Mouse (Mus musculus): ENCODE results near the gene Zan. TPM values are rescaled to one million over a fixed set of nuclear protein-coding genes. Genes with fewer than 3 reads are reported as not detected.

Zan gene
- polyA plus RNA-seq, 1 experiment: 0.04 TPM

GRCm38 (mm10) chr5:137391641-137392040 is 85.2 kb downstream of the Zan start:
- no peak for TF ChIP-seq POLR2A (IDR thresholded peaks at IDR 0.05; ENCODE audit: insufficient read depth, low read length)
- no peak for TF ChIP-seq CTCF (IDR thresholded peaks at IDR 0.05; ENCODE audit: low read depth, low read length)
- no peak for TF ChIP-seq EP300 (IDR thresholded peaks at IDR 0.05; ENCODE audit: insufficient read depth, low read depth, low read length)
- Histone ChIP-seq H3K9me3 (replicated peaks; ENCODE audit: control insufficient read depth, insufficient read depth, low read length, poor library complexity, severe bottlenecking) (no peaks in the 10 kb centered on the region), H3K27me3 (ENCODE audit: control insufficient read depth, insufficient read depth, low read length, poor library complexity, severe bottlenecking) (no peaks in the 10 kb centered on the region), H3K4me3 (ENCODE audit: low read depth, low read length) (no peak overlapping the region), H3K27ac (ENCODE audit: insufficient read depth, low read length) (no peak overlapping the region), H3K36me3 (ENCODE audit: control insufficient read depth, insufficient read depth, low read length, poor library complexity, severe bottlenecking) (no peaks in the 10 kb centered on the region), H3K4me1 (ENCODE audit: control insufficient read depth, insufficient read depth, low read length) (peaks cover 3% of the 10 kb centered on the region), H3K9ac (ENCODE audit: low read depth, poor library complexity, severe bottlenecking) (no peak overlapping the region)

DNA sequence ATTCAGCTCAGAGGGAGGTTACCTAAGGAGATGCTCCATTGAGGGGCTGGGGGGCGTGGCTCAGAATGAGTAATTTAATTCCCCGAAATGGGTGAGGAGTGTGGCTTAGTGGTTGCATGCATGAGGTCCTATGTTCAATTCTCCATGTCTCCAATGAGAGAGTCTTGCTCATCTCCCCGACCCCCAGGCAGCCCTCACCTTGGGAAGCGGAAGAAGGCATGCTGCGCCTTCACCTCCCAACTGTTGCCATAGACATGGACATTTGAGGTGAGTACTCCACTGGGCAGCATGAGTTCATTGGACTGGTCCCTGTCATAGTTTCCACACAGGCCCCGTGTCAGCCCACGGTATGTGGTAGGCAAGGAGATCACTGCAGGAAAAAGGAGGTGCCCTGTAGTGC is 90.2 kb downstream of the Zan start:
- Histone ChIP-seq H3K4me1 (ENCODE audit: control insufficient read depth, insufficient read depth, low read length) (no peaks in the 10 kb centered on the region), H3K4me3 (ENCODE audit: low read depth, low read length) (no peak overlapping the region), H3K9me3 (replicated peaks; ENCODE audit: control insufficient read depth, insufficient read depth, low read length, poor library complexity, severe bottlenecking) (no peaks in the 10 kb centered on the region), H3K36me3 (ENCODE audit: control insufficient read depth, insufficient read depth, low read length, poor library complexity, severe bottlenecking) (no peaks in the 10 kb centered on the region), H3K9ac (ENCODE audit: low read depth, poor library complexity, severe bottlenecking) (no peak overlapping the region), H3K27ac (ENCODE audit: insufficient read depth, low read length) (no peak overlapping the region), H3K27me3 (ENCODE audit: control insufficient read depth, insufficient read depth, low read length, poor library complexity, severe bottlenecking) (no peaks in the 10 kb centered on the region)
- TF ChIP-seq EP300 (IDR thresholded peaks at IDR 0.05; ENCODE audit: insufficient read depth, low read depth, low read length) (no peak), POLR2A (IDR thresholded peaks at IDR 0.05; ENCODE audit: insufficient read depth, low read length) (no peak)

DNA sequence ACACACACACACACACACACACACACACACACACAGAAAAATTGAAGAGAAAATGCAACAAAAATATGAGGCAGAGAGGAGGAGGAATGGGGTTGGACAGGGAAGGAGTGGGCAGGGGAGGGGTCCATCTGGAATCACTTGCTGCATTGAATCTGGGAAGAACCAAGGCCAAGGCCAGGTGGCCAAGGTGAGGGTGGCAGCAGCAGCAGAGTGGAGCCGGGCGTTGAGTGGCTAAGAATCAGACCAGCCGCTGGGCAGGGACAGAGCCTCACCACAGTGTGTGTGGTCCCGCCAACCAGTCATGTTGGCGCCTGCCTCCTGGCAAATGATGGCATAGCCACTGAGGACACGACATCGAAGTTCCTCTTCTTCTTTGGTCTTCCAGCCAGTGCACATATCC is 93.4 kb downstream of the Zan start:
- Histone ChIP-seq H3K4me3 (ENCODE audit: low read depth, low read length) (no peak overlapping the region), H3K27ac (ENCODE audit: insufficient read depth, low read length) (no peak overlapping the region), H3K27me3 (ENCODE audit: control insufficient read depth, insufficient read depth, low read length, poor library complexity, severe bottlenecking) (no peaks in the 10 kb centered on the region), H3K4me1 (ENCODE audit: control insufficient read depth, insufficient read depth, low read length) (no peaks in the 10 kb centered on the region), H3K9me3 (replicated peaks; ENCODE audit: control insufficient read depth, insufficient read depth, low read length, poor library complexity, severe bottlenecking) (no peaks in the 10 kb centered on the region), H3K36me3 (ENCODE audit: control insufficient read depth, insufficient read depth, low read length, poor library complexity, severe bottlenecking) (no peaks in the 10 kb centered on the region), H3K9ac (ENCODE audit: low read depth, poor library complexity, severe bottlenecking) (no peak overlapping the region)
- TF ChIP-seq POLR2A (IDR thresholded peaks at IDR 0.05; ENCODE audit: insufficient read depth, low read length) (no peak), EP300 (IDR thresholded peaks at IDR 0.05; ENCODE audit: insufficient read depth, low read depth, low read length) (no peak), CTCF (IDR thresholded peaks at IDR 0.05; ENCODE audit: low read depth, low read length) (no peak)

GRCm38 (mm10) chr5:137381152-137381551 is 95.7 kb downstream of the Zan start:
- no peak overlapping the region for H3K27ac ChIP-seq (ENCODE audit: insufficient read depth, low read length)
- no peaks in the 10 kb centered on the region for H3K27me3 ChIP-seq (ENCODE audit: control insufficient read depth, insufficient read depth, low read length, poor library complexity, severe bottlenecking)
- H3K9me3 ChIP-seq (replicated peaks; ENCODE audit: control insufficient read depth, insufficient read depth, low read length, poor library complexity, severe bottlenecking): no peaks in the 10 kb centered on the region

DNA sequence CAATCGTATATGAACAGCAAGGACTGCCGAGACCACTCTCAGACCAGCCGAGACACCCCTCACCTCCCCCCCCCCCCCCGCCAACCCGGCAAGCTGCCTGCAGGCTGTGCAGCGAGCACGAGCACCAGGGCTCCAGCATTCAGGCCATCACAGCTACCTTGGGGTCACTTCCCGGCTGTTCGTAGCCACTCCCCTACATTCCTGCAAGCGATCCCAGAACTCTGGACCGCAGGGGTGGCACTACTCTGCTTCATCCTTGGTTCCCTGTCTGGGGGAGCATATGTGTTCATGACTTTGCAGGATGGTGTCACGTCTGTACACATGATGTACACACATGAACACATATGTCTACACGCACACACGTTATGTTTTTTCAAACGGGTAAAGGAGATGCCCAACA is 99.3 kb downstream of the Zan start:
- no peaks in the 10 kb centered on the region for H3K9me3 ChIP-seq (replicated peaks; ENCODE audit: control insufficient read depth, insufficient read depth, low read length, poor library complexity, severe bottlenecking)
- peaks cover 11% of the 10 kb centered on the region for H3K4me1 ChIP-seq (ENCODE audit: control insufficient read depth, insufficient read depth, low read length)
- H3K27ac ChIP-seq (ENCODE audit: insufficient read depth, low read length): no peak overlapping the region
- H3K36me3 ChIP-seq (ENCODE audit: control insufficient read depth, insufficient read depth, low read length, poor library complexity, severe bottlenecking): peaks cover 4% of the 10 kb centered on the region
- no peak for TF ChIP-seq EP300 (IDR thresholded peaks at IDR 0.05; ENCODE audit: insufficient read depth, low read depth, low read length)
- no peak for TF ChIP-seq CTCF (IDR thresholded peaks at IDR 0.05; ENCODE audit: low read depth, low read length)
- no peak for TF ChIP-seq POLR2A (IDR thresholded peaks at IDR 0.05; ENCODE audit: insufficient read depth, low read length)
- no peak overlapping the region for H3K4me3 ChIP-seq (ENCODE audit: low read depth, low read length)
- no peak overlapping the region for H3K9ac ChIP-seq (ENCODE audit: low read depth, poor library complexity, severe bottlenecking)
- no peaks in the 10 kb centered on the region for H3K27me3 ChIP-seq (ENCODE audit: control insufficient read depth, insufficient read depth, low read length, poor library complexity, severe bottlenecking)

More at GRCm38 (mm10) chr5:137381152-137381551, 95.7 kb downstream of the Zan start:
- TF ChIP-seq POLR2A (IDR thresholded peaks at IDR 0.05; ENCODE audit: insufficient read depth, low read length) (no peak), CTCF (IDR thresholded peaks at IDR 0.05; ENCODE audit: low read depth, low read length) (peak; percentile 70)
- H3K9ac ChIP-seq (ENCODE audit: low read depth, poor library complexity, severe bottlenecking): no peak overlapping the region
- no peaks in the 10 kb centered on the region for H3K36me3 ChIP-seq (ENCODE audit: control insufficient read depth, insufficient read depth, low read length, poor library complexity, severe bottlenecking)
- peaks cover 4% of the 10 kb centered on the region for H3K4me1 ChIP-seq (ENCODE audit: control insufficient read depth, insufficient read depth, low read length)
- H3K4me3 ChIP-seq (ENCODE audit: low read depth, low read length): no peak overlapping the region

- no peak overlapping the region for H3K4me3 ChIP-seq (ENCODE audit: low read depth, low read length)
- H3K4me1 ChIP-seq (ENCODE audit: control insufficient read depth, insufficient read depth, low read length): peaks cover 11% of the 10 kb centered on the region
- H3K9me3 ChIP-seq (replicated peaks; ENCODE audit: control insufficient read depth, insufficient read depth, low read length, poor library complexity, severe bottlenecking): no peaks in the 10 kb centered on the region
- peaks cover 8% of the 10 kb centered on the region for H3K36me3 ChIP-seq (ENCODE audit: control insufficient read depth, insufficient read depth, low read length, poor library complexity, severe bottlenecking)
- H3K27ac ChIP-seq (ENCODE audit: insufficient read depth, low read length): no peak overlapping the region
- no peak overlapping the region for H3K9ac ChIP-seq (ENCODE audit: low read depth, poor library complexity, severe bottlenecking)
- TF ChIP-seq CTCF (IDR thresholded peaks at IDR 0.05; ENCODE audit: low read depth, low read length) (no peak), POLR2A (IDR thresholded peaks at IDR 0.05; ENCODE audit: insufficient read depth, low read length) (no peak), EP300 (IDR thresholded peaks at IDR 0.05; ENCODE audit: insufficient read depth, low read depth, low read length) (no peak)
- no peaks in the 10 kb centered on the region for H3K27me3 ChIP-seq (ENCODE audit: control insufficient read depth, insufficient read depth, low read length, poor library complexity, severe bottlenecking)
These were observed 99.7 kb downstream of the Zan start for GRCm38 (mm10) chr5:137377176-137377575.

Measured in ES-Bruce4 (cell line).